Mouse (Mus musculus) ovary, postnatal 14 days (tissue): ENCODE measurements around the gene Gm11992.
A peak's percentile ranks its signal among the peaks of the same experiment; 100 is the strongest.

Experiments
- DNase-seq: peaks from one replicate; pipeline ENCODE4 v3.0.0; 2022; ENCODE audit warnings: low spot score

Gm11992 gene

GRCm38 (mm10) chr11:9048011-9048702, at the start of gene Gm11992:
Gene Gm11992 (plus strand): TSS chr11:9048594.
- DNase-seq = peak; percentile 74

GRCm38 (mm10) chr11:9008761-9009160, 39.6 kb upstream of the Gm11992 start:
- no peak for DNase-seq

GRCm38 (mm10) chr11:9010416-9010815, 38.0 kb upstream of the Gm11992 start:
- DNase-seq = peak; percentile 15

GRCm38 (mm10) chr11:9010853-9011339, 37.5 kb upstream of the Gm11992 start, which contains the start of gene Hus1:
Gene Hus1 (minus strand): TSS chr11:9011191.
- peak; percentile 91 for DNase-seq

- no peak for DNase-seq
These were observed 37.0 kb upstream of the Gm11992 start for GRCm38 (mm10) chr11:9011348-9011747.

GRCm38 (mm10) chr11:9014740-9015139, 33.7 kb upstream of the Gm11992 start:
- no peak for DNase-seq

GRCm38 (mm10) chr11:9018491-9019267, 29.7 kb upstream of the Gm11992 start:
- DNase-seq = no peak

GRCm38 (mm10) chr11:9020207-9020606, 28.2 kb upstream of the Gm11992 start:
- DNase-seq = no peak

- no peak for DNase-seq
These were observed 23.6 kb upstream of the Gm11992 start for GRCm38 (mm10) chr11:9024782-9025181.

- no peak for DNase-seq
These were observed 23.2 kb upstream of the Gm11992 start for GRCm38 (mm10) chr11:9025211-9025610.

GRCm38 (mm10) chr11:9031530-9031929, 16.9 kb upstream of the Gm11992 start:
- no peak for DNase-seq

- no peak for DNase-seq
These were observed 1.8 kb upstream of the Gm11992 start for GRCm38 (mm10) chr11:9046546-9046945.

- DNase-seq = no peak
These were observed 1.4 kb upstream of the Gm11992 start for GRCm38 (mm10) chr11:9047044-9047443.

- no peak for DNase-seq
These were observed 288 bp downstream of the Gm11992 start, which contains the start of gene Sun3 for GRCm38 (mm10) chr11:9048703-9049060. Gene Sun3 (minus strand): TSS chr11:9048991.

- DNase-seq = no peak
These were observed 1.8 kb downstream of the Gm11992 start for GRCm38 (mm10) chr11:9050241-9050640.

- DNase-seq = no peak
These were observed 3.5 kb downstream of the Gm11992 start for GRCm38 (mm10) chr11:9051895-9052294.

GRCm38 (mm10) chr11:9056937-9057336, 8.5 kb downstream of the Gm11992 start:
- no peak for DNase-seq

GRCm38 (mm10) chr11:9057711-9058110, 9.3 kb downstream of the Gm11992 start:
- DNase-seq = no peak

GRCm38 (mm10) chr11:9060029-9060428, 11.6 kb downstream of the Gm11992 start:
- no peak for DNase-seq

- no peak for DNase-seq
These were observed 12.1 kb downstream of the Gm11992 start for GRCm38 (mm10) chr11:9060484-9060883.

- DNase-seq = no peak
These were observed 28.1 kb downstream of the Gm11992 start for GRCm38 (mm10) chr11:9076444-9076843.

- no peak for DNase-seq
These were observed 64.8 kb downstream of the Gm11992 start for GRCm38 (mm10) chr11:9113189-9113588.
